Mouse (Mus musculus) adrenal gland, adult (tissue): ENCODE results near the gene 2310033P09Rik.
A peak's percentile ranks its signal among the peaks of the same experiment; 100 is the strongest.
"Not testable (repeated sequence)": the region's sequence is repeated elsewhere in the genome, so short reads cannot be mapped to it uniquely, and the experiment has no call there.

Experiments
- DNase-seq, 2 experiments: peaks; one replicate each; pipeline ENCODE4 v3.0.0; 2022 to 2023; ENCODE audit warnings: low spot score in 1 of 2; ENCODE audit not compliant: inconsistent age in 2 of 2

2310033P09Rik gene

DNA sequence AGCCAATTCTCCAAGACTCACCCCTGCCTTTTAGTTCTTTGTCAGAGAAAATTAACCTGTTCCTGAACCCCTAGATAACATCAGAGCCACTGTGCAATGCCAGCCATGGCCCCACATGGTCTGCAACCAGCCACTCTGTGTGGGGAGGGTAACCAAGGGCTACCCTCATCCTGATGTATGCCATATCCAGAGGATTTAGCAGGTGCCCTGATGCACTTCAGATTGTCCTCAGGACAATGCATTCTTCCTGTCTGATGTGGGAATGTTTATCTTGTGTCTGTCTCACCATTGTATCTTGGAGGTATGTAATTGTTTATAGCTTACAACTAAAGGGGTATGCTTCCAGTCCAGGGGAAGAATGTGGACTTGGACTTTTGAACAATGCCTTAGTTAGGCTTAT, 11.9 kb upstream of the 2310033P09Rik start:
- DNase-seq: no peak

DNA sequence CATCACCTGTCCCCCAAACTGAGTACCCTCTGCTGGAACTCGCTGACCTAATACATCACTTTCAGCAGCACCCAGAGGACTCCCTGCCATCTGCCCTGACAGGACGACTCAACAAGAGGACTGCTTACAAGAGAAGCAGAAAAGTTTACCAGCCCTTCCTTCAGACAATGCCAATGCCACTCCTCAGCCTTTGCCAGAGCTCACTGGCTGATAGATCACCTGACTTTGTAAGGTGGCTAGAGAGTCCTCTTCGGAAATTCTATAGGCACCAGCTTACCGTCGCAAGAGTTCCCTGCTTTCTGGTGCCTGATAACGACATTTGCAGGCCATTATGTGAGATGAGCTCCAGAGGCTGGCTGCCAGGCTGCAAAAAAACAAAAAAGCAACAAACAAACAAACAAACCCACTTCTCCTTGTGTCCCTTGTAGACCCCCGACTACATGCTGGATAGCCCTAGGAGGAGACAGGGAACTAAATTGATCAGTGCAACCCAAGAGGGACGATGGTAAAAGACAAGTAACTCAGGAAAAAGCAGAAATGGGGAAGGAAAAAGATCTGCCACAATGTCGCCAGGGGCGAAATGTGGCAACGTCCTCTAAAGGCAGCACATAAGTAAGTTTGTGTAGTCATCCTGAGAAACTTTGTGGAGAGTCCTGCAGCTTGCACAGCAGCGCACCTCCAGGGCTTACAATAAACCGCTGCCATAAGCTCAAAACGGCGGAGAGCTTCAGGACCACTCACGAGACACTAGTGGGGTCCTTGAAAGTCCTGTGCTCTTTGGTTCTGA, 6.7 kb upstream of the 2310033P09Rik start:
- DNase-seq: peak in 1 of 2 experiments; percentile 37

DNA sequence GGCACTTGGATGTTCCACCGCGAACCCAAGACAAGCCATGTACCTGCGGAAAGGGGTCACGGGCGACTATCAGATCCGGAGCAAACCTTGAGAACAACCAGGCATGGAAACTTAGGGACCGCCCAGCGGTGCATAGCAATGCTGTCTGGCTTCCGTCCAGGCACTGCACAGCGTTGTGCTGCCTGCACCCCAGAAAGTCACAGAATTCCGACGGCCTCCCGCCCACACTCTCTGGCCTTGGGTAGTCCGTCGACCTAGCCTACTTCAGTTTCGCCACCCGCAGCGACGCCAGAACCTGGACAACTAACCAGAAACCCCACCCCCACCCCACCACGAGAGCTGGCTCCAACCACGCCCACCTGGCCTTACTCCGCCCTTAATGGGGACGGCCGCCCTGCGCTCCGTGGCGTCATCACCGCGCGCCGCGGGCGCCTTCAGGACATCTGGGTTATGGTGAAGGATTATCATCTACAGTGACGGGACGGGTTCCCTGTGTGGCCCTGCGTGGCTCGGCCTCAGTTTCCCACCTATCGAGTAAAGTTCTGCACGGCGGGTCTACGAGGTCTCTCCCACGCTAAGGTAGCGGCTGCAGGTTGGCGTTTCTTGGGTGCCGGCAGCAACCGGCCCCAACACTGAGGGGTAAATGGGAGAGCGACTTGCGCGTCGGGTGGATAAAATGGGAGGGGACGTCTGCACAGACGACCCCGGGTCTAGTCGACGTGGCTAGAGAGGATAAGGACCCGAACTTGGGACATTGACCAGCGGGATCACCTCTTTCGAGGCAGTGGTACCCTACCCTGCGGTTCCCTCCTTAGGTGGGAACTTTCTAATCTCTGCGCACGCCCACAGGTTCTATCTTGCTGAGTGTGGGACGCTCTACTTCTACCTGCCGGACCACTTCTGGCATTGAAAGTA, 5.8 kb upstream of the 2310033P09Rik start, which contains the start of gene Mrpl55:
Mrpl55 (plus strand) TSS at position 406 of the 915 bp plus-strand sequence.
- DNase-seq: peak; percentile 94 to 96

DNA sequence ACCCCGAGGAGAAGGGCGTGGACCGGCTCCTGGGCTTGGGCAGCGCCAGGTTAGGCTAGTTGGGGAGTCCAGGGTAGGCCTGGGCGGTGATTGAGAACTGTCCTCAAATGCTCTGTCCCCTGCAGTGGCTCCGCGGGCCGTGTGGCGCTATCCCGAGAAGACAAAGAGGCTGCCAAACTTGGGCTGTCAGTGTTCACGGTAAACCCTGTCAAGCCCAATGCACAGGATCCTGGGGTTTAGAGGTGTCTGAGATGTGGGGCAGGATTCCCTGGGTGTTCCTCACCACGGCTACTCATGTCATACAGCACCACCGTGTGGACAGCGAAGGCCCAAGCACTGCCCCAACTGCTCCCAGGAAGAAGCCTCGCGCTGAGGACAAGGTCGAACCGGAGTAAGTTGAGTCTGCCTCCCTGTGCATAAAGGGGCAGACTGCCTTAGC, 901 bp downstream of the 2310033P09Rik start:
- peak; percentile 86 to 95 for DNase-seq

DNA sequence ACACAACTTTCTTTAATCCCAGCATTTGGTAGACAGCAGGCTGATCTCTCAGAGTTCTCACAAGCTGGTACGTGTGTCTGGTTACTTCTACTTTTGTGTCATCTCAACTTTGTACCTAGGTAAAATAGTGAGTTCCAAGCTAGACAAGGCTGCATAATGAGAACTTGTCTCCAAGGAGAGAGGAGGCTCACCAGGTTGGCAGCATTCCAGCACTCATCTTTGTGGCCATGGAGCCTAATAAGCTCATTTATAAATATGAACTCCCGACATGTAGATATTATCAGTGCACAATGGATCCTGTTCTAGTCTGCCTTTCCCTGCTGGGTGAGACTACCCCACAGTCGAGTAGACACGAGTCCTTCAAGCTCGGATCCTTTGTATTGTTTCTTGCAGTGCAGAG, 1.5 kb downstream of the 2310033P09Rik start:
- DNase-seq: no peak

DNA sequence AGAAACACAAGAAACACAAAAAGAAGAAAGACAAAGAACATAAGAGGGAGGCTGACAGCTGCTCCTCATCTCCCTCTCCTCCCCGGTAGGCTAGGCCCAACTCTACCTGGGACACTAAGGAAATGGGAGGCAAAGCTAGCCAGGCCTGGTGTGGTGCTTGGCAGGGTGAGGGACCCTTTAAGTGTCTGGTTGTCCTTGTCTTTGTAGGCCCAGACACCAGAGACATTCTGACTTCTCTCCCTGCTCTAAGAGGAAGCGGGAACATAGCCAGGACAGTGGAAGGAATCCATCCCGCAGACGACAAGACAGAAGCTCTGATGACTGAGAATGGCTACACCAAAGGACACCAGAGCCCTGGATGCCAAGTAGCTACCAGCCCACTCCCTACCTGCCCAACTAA, 1.9 kb downstream of the 2310033P09Rik start:
- DNase-seq: peak in 1 of 2 experiments; percentile 59

DNA sequence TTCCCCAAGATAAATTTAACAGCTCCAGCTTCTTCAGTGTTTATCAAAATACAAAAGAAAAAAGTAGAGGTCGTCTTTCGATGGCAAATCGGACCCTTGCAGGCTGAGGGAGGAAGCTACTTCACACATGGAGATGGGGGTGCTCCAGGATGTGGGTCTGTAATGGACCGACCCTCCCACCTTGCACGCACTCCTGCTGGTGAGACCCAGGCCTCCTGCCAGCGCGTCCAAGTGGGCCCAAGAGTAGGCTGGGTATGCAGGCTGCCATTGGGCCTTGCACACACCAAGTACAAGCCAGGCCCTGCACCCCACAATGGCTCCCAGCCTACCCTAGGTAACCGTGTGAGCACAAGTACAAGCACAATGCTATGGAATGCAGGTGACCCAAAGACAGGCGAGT, 3.4 kb downstream of the 2310033P09Rik start:
- DNase-seq: not testable (repeated sequence)

DNA sequence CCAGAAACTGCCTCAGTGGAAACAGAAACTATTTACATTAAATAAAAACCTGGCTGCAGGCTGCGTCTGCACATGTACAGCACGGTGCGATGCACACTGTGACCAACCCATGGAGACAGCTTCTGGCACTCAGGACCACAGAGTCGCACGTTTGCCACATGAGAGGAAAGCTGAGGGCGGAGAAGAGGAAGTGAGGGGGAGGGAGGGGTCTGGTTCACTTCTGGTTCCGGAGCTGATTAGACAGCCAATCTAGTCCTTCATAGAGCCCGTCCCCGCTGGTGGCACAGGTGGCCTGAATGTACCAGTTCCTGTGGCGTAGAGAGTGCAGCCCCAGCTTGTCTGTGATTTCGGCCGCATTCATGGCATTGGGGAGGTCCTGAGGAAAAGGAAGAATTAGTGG, 4.2 kb downstream of the 2310033P09Rik start:
- not testable (repeated sequence) for DNase-seq

DNA sequence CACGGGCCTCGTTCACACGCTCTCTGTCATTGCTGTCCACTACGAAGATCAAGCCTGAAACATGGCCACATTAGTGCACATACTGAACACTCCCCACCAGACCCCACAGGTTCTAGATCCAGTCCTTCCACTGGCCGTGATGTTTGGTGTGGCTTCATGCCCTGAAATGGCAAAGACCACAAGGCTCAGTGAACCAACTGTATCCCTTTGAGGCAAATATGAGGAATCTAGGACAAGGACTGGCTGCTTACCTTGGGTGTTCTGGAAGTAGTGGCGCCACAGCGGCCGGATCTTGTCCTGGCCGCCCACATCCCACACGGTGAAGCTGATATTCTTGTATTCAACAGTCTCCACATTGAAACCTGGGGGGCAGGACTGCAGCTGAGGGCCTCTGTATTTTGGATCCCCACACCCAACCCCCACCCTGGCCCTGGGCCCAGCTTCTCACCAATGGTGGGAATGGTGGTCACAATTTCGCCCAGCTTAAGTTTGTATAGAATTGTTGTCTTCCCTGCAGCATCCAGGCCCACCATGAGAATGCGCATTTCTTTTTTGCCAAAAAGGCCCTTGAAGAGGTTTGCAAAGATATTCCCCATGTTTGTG, 4.9 kb downstream of the 2310033P09Rik start:
- DNase-seq: peak in 1 of 2 experiments; percentile 55

DNA sequence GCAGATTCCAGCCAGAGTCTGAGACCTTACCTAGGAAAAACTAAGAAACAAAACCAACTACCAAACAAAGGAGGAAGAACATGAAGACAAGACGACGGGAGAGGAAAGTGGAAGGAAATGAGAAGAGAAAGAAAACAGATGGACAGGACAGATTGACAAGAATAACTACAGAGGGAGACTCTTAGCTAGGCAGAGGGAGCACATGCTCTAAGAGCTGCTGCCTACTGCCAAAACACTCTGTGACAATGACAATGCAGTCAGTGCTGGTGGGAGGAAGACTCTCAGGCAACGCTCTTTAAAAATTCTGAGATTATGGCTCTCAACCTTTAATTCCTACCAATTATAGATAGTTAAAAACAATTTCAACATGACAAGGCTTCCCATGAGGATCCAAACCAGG, 8.8 kb downstream of the 2310033P09Rik start:
- no peak for DNase-seq

DNA sequence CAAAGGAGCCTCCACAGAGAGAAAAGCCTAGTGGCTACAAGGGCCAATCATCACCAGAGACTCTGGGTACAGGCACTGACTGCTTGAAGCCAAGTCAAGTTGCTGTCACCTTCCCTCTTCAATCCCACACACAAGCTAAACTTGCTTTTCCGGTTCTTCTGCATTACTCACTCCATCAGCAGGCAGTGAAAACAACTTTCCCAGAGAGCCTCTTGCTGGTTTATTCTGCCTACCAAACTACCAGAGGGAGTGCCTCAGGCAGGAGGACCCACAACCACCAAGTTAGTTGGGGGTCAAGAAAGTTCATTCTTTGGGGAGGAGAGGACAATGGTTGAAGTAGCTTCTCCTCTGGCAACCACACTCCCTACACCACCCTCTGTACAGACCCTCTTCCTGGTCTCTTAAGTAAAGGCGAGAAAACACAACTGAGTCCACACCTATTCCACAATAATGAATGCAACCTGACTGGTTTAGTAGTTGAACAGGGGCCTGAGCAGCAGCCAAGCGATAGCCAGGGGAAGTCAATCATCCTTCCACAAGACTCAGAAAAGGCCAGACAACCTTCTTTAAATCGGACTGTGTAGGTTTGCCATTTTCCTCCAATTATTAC, 10.4 kb downstream of the 2310033P09Rik start:
- no peak for DNase-seq

DNA sequence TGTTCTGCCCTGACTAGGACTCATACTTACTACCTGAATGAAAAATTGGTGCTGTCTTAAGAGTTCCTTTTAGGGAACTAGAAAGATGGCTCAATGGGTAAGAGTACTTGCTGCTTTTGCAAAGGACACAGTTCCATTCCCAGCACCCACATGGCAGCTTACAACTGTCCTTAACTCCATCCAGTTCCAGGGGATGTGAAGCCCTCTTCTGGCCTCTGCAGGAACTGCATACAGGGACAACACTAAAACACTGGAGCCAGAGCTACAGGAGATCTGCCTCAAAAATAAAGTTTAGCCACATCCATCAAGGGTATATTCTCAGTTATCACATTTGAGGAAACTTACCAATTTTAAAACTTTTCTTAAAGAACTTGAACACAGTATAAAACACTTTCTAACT, 10.9 kb downstream of the 2310033P09Rik start:
- DNase-seq: peak in 1 of 2 experiments; percentile 65

DNA sequence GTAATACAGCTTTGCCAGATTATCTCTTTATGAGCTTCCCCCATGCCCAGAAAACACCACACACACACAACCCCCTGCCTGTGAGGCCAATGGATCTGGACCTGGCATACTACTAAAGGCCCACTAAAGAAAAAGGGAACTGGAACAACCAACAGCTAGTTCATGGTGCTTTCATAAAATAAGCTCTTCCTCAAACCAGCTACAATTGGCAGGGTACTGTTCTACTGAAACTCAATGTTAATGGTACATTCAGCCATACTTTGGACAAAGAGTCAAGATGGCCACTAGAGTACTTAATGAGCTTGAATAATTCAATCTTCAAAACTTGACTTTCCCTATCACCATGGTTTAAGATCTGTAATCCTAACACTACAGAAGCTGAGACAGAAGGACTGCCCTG, 13.5 kb downstream of the 2310033P09Rik start:
- DNase-seq: no peak

DNA sequence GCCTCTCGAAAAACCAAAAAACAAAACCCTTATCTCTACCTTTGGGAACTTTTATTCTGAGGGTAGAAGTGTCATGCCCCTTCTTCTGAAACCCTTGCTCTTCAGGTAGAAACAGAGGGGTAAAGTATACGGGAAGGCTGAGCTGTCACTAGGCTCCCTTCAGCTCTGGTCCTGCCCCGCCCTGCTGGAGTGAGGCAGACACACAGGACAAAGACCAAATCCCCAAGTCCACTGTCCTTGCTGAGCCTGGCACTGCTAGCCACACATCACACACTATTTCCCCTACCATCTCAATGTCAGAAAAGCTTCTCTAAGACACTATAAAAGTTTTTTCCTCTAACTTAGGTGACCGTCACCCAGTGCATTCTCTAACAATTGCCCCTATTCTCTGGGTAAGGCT, 14.2 kb downstream of the 2310033P09Rik start:
- DNase-seq: no peak

DNA sequence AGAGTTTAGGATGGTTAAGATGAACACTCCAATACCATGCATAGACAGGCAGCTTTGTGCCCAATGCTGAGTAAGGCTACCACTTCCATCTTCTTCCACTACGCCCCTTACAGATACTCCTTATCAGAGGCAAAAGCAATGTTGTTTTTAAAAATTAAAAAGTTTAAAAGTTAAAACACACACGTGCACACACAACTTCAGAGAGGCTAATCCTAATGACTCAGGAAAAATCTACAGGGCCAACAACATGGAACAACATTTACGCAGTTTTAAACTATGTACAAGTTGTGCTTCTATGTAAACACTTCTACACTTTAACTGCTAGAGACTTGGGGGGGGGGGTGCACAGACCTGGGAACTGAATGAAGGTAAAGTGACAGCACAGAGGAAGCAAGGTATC, 15.9 kb downstream of the 2310033P09Rik start:
- DNase-seq: no peak

DNA sequence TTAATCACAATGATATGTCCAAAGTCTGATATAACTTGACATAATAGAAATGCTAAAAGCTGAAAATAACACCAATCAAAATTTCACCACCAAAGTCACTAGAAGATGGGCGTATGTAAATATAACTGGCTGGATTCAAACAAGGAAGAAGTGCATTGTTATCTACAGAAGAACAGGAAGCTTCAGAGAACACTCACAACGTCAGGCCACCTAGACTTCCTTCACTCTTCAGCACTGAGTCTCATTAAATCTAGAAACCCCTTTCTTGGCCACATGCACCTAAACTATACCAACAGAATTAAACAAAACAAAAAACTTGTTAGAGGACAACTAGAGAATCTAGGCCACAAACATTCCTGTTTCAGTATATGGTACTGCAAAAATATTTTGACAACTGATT, 16.3 kb downstream of the 2310033P09Rik start:
- peak in 1 of 2 experiments; percentile 35 for DNase-seq

DNA sequence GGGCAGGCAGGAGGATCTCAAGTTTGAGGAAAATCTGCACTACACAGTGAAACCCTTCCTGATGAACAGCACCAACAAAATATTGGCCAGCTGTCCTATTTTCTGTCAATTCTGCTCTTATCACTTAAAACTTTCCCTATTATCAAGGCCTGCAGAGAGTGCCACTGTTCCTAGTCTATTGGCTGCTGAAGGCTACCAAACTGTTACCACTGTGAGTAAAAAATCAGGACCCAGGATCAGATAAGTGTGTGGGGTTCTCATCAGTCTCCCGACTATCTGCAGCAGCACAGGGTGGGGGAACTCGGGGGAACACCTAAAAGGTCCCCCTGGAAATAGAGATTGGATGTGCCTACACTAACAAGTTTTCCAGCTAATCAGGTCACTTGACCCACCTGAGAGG, 17.0 kb downstream of the 2310033P09Rik start:
- peak in 1 of 2 experiments; percentile 51 for DNase-seq

DNA sequence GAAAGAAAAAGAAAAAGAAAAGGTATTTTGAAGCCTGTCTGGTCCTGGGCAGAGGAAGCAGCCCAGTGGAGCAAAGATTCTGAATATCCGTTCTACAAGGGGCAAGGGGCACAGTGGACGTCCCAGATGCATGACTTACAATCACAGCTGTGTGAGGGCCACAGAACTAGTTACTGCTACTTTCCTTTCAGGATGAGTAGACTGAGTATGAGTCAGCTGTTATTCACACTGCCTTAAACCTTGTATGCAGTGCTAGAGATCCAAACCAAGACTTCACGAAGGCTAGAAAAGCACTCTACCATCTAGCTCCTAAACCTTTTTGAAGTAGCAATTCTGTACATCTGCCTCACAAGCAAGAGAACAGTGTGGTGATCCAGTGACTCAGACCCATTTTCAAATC, 18.1 kb downstream of the 2310033P09Rik start:
- DNase-seq: no peak

DNA sequence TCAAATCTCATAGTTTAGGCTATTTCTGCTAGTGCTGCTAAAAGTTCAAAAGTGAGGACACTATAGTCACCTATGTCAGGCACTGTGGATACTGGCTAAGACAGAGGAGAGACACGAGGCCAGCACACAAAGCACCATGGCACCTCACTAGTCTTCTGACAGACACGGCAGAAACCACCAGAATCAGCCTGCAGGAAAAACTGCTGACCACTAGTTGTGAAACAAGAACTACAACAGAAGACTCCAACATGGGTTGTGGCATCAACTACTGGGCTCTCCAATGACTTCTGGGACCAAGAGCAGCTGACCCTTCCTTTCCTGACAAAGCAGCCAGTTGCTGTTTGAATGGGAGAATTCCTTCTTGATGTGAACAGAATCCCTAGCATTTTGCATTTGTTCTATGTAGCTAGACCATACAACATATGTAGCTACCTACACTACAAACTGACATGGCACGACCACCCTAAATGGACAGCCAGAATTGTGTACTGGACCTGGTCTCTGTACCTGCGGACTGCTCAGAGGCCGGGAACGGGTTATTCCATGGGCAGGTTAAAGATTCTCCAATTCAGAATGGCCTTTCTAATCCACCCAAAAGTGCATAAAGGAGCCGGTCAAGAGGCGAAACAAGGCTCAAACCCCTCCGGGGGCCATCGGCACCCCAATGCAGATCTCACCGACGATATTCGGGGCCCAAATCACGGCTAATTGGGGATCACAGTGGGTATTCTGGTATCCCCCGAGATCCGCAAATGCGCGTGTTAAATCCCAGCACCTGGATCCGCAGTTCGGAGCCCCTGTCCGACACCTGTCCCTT, 18.9 kb downstream of the 2310033P09Rik start:
- peak in 1 of 2 experiments; percentile 71 for DNase-seq

DNA sequence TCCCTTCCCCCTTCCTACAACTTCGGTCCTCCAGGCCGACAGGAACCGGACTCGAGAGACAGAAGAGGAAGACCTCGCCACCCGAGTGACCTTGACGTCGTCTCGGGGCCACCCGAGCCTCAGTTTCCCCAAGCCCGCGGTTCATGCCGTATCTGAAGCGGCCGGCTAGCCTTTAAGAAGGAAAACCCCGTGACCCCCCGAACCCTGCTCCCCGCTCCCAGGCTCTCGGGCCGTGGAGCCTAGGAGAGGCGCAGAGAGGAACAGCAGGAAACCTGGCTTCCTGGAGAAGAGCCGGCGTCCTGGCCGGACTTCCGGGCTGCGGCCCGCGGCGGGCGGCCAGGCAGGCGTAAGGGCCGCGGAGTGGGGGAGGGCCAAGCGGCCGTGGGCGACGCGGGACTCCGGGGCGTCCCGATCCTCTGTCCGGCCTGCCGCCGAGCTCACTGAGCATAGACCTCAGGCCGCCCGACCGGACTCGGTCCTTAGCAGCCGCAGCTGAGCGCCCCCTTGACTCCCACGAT, 19.5 kb downstream of the 2310033P09Rik start:
- no peak for DNase-seq
